Mouse (Mus musculus) adrenal gland, adult 10 weeks (tissue): ENCODE results near the gene Glrb. TPM values are rescaled to one million over a fixed set of nuclear protein-coding genes. Genes with fewer than 3 reads are reported as not detected.

ENCODE experiments used
- polyA plus RNA-seq: library from polyadenylated mRNA; stranded (reverse); fragments of 350-450 nt; fragmentation: Illumina TruSeq; extraction: RNeasy Lipid Tissue Mini Kit (QIAGEN cat#74804); gene quantifications from one replicate; pipeline ENCODE4 v1.2.3, GENCODE M21; 2014; ENCODE audit warnings: low read depth, low replicate concordance

The Glrb gene
- 55.8 TPM for polyA plus RNA-seq

DNA sequence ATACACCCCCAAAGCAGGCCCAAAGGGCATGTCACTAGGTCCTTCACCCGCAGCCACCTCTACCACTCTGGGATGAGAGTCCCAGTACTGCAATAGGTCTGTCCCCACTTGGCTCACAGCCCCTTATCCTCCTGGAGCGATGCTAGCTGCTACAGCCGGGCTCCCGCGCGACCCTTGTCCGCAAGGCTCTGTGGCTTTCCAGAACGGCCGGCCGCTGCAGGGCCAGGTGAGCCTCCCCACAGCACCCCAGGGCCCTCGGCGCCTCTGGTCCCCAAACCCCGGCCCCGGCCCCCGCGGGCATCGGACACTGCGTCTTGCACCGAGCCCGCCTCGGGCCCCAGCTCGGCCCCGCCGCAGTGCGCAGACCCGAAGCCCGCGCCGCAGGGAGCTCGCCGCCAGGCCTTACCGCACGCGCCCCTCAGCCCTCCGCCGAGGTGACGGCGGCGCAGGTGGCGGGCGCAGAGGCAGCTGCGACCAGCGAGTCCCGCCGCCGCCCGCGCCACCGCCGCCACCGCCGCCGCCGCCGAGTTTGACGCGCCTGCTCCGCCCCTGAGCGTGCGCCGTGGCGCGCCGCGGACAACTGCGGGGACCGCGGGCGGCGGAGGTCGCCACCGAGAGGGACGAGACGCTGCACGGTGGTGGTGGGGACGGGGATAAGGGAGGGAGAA is at the start of gene Glrb:
Glrb (minus strand) TSS at position 550 of the 668 bp plus-strand sequence.

DNA sequence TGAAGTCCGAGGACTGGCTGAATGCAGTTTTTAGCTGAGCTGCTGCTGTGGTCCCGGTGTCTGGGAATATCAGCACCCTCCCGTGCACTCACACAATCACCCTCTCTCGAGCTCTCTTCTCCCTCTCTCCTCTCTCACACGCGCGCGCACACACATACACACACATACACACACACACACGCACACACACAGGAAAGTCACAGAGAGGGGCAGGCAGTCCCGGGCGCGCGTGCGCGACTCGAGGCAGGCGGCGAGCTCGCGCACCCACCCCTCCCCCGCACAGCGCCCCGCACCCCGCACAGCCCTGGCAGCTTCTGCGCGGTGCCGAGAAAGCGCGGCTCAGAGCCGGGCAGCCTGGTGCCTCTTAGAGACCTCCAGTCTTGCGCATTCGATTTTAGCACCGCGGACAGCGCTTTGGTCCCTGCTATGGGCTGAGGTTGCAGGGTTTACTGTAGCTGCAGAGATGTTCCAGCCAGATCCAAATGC is 110.8 kb downstream of the Glrb start, which contains the start of gene Gria2:
Gria2 (minus strand) TSS at position 240 of the 486 bp plus-strand sequence.

Other genes starting within 250 kb of the Glrb start
- gene Gria2, start 110.8 kb downstream of the Glrb start, polyA plus RNA-seq = 17.9 TPM
- 19.3 TPM for gene Pdgfc, start 122.8 kb upstream of the Glrb start, polyA plus RNA-seq